In genomic region chr6:146915808-146916207, GRCm38 (mm10) we compare ENCODE assay signal across 33 mouse cellular contexts. TPM values are rescaled to one million over a fixed set of nuclear protein-coding genes. Genes with fewer than 3 reads are reported as not detected.
DNase-seq lines count a peak whose midpoint lies in the region; ATAC-seq and TF ChIP-seq lines count a peak whose summit lies in the region.
"Had no signal": no experiment of that assay in that cellular context is flagged by ENCODE, and none has a peak within 500 bp of the region (broad histone marks: within the 10 kb centered on the region; RNA-seq: fewer than 3 reads in every experiment).

No protein-coding gene starts in this region.

- no peak for ATAC-seq in liver, postnatal 0 days
- ATAC-seq in liver, embryonic 12.5 days = no peak
- ATAC-seq: activated CD4-positive, CD25-positive, alpha-beta regulatory T cell, adult 4 months; CD4-positive, CD25-positive, alpha-beta regulatory T cell, adult 4 months; forebrain, embryonic 13.5 days; forebrain, embryonic 16.5 days; intestine, postnatal 0 days had no signal

- H3K79me2 ChIP-seq in myocyte (ENCODE audit: control insufficient read depth, insufficient read depth) = peaks cover 77% of the 10 kb centered on the region

- H3K9ac ChIP-seq in liver, postnatal 0 days (replicated peaks) = no peak overlapping the region
- H3K9ac ChIP-seq in liver, embryonic 12.5 days = no peak overlapping the region
- H3K9ac ChIP-seq: embryonic facial prominence, embryonic 12.5 days; embryonic facial prominence, embryonic 15.5 days; forebrain, embryonic 13.5 days; heart, embryonic 13.5 days; hindbrain, embryonic 12.5 days; hindbrain, embryonic 15.5 days had no signal

- no peak for TF ChIP-seq POLR2A in myocyte (IDR thresholded peaks at IDR 0.05; ENCODE audit: insufficient read length, low read depth)

- TF ChIP-seq CTCF in gastrocnemius, adult 2 months (IDR thresholded peaks at IDR 0.05) = no peak
- no peak for TF ChIP-seq CTCF in liver, postnatal 0 days (IDR thresholded peaks at IDR 0.05; ENCODE audit: low read depth)

- H3K27ac ChIP-seq in gastrocnemius, adult 2 months = peak overlapping the region; percentile 25; the same call in 1 of the 2 replicates
- peak overlapping the region; percentile 8; the same call in 1 of the 2 replicates for H3K27ac ChIP-seq in liver, postnatal 0 days (ENCODE audit: low read depth)
- no peak overlapping the region for H3K27ac ChIP-seq in liver, embryonic 12.5 days
- H3K27ac ChIP-seq: embryonic facial prominence, embryonic 12.5 days; embryonic facial prominence, embryonic 15.5 days; forebrain, embryonic 13.5 days; heart, embryonic 10.5 days; hindbrain, embryonic 12.5 days; hindbrain, embryonic 15.5 days had no signal

- no peaks in the 10 kb centered on the region for H3K36me3 ChIP-seq in liver, postnatal 0 days (replicated peaks; ENCODE audit: insufficient read depth, low read length)
- no peaks in the 10 kb centered on the region for H3K36me3 ChIP-seq in liver, embryonic 12.5 days
- H3K36me3 ChIP-seq in myocyte (ENCODE audit: control insufficient read depth, insufficient read depth) = no peaks in the 10 kb centered on the region
- H3K36me3 ChIP-seq: embryonic facial prominence, embryonic 12.5 days; embryonic facial prominence, embryonic 15.5 days; heart, embryonic 10.5 days; hindbrain, embryonic 12.5 days; hindbrain, embryonic 15.5 days had no signal

- DNase-seq in gastrocnemius, adult 2 months = no peak
- no peak for DNase-seq in gastrocnemius, adult 18-20 months (ENCODE audit: low spot score)
- DNase-seq in liver, postnatal 0 days = no peak
- DNase-seq in Muller cell, postnatal 12 days (ENCODE audit: inconsistent ontology term) = peak; percentile 32
- DNase-seq in layer of hippocampus, postnatal 36 days = no peak
- no peak for DNase-seq in kidney, adult 18-20 months
- DNase-seq: adrenal gland, adult 8-10 months; adrenal gland, postnatal 25 days; B cell, adult 2 months; cerebellum, adult 18-20 months; cerebellum, adult 9-10 months; cerebellum, postnatal 14 days; gastrocnemius, postnatal 10 days; gastrocnemius, postnatal 36 days; heart, postnatal 14 days had no signal

- peaks cover 27% of the 10 kb centered on the region for H3K4me1 ChIP-seq in liver, postnatal 0 days (ENCODE audit: insufficient read depth)
- peaks cover 34% of the 10 kb centered on the region for H3K4me1 ChIP-seq in liver, embryonic 12.5 days

- H3K4me2 ChIP-seq in liver, postnatal 0 days (ENCODE audit: low read depth, low read length) = no peak overlapping the region
- H3K4me2 ChIP-seq in liver, embryonic 12.5 days = no peak overlapping the region
- peak overlapping the region; percentile 28 for H3K4me2 ChIP-seq in myocyte (ENCODE audit: low read depth)
- H3K4me2 ChIP-seq: embryonic facial prominence, embryonic 12.5 days; embryonic facial prominence, embryonic 15.5 days; forebrain, embryonic 13.5 days; heart, embryonic 13.5 days; hindbrain, embryonic 12.5 days; hindbrain, embryonic 15.5 days had no signal

- H3K9me3 ChIP-seq in liver, postnatal 0 days (ENCODE audit: low read length) = no peaks in the 10 kb centered on the region
- no peaks in the 10 kb centered on the region for H3K9me3 ChIP-seq in liver, embryonic 12.5 days (replicated peaks)
- H3K9me3 ChIP-seq: embryonic facial prominence, embryonic 12.5 days; embryonic facial prominence, embryonic 15.5 days; forebrain, embryonic 13.5 days; heart, embryonic 10.5 days; heart, embryonic 13.5 days; hindbrain, embryonic 12.5 days; hindbrain, embryonic 15.5 days had no signal

- no peak overlapping the region for H3ac ChIP-seq in myocyte (ENCODE audit: control insufficient read depth, insufficient read length)

- WGBS in liver, postnatal 0 days (ENCODE audit: insufficient replicate concordance) = 87% methylated on average over 1 of the region's 1 CpGs
- WGBS in liver, embryonic 12.5 days (ENCODE audit: insufficient replicate concordance) = 88% methylated on average over 1 of the region's 1 CpGs

- no peaks in the 10 kb centered on the region for H3K27me3 ChIP-seq in liver, postnatal 0 days (ENCODE audit: insufficient read depth, low read length)
- no peaks in the 10 kb centered on the region for H3K27me3 ChIP-seq in liver, embryonic 12.5 days (replicated peaks)
- no peaks in the 10 kb centered on the region for H3K27me3 ChIP-seq in myocyte (ENCODE audit: control insufficient read depth, insufficient read depth, insufficient read length)
- H3K27me3 ChIP-seq: embryonic facial prominence, embryonic 12.5 days; embryonic facial prominence, embryonic 15.5 days; forebrain, embryonic 13.5 days; heart, embryonic 13.5 days; hindbrain, embryonic 12.5 days; hindbrain, embryonic 15.5 days had no signal

- intact Hi-C loops in gastrocnemius, adult 2 months (cut with DNase I) = no loop called here

- TF ChIP-seq EP300 in liver, postnatal 0 days (IDR thresholded peaks at IDR 0.05; ENCODE audit: low read depth) = no peak

- no peak overlapping the region for H3K4me3 ChIP-seq in gastrocnemius, adult 2 months
- no peak overlapping the region for H3K4me3 ChIP-seq in liver, postnatal 0 days (ENCODE audit: low read depth, low read length)
- no peak overlapping the region for H3K4me3 ChIP-seq in liver, embryonic 12.5 days
- H3K4me3 ChIP-seq in myocyte = no peak overlapping the region
- H3K4me3 ChIP-seq: embryonic facial prominence, embryonic 12.5 days; embryonic facial prominence, embryonic 15.5 days; erythroblast, embryonic 14.5 days; forebrain, embryonic 13.5 days; heart, embryonic 10.5 days; heart, embryonic 13.5 days; hindbrain, embryonic 12.5 days; hindbrain, embryonic 15.5 days had no signal

TF ChIP-seq in myocyte, 11 proteins besides CTCF, POLR2A, EP300 and RAD21:
- TF ChIP-seq CEBPB (IDR thresholded peaks at IDR 0.05; ENCODE audit: insufficient read depth, poor library complexity, severe bottlenecking) (peak; percentile 63), USF1 (IDR thresholded peaks at IDR 0.05; ENCODE audit: low read depth) (no peak)

RNA-seq across cellular contexts. Expression of gene Ppfibp1, which starts 27.5 kb away (rescaled TPM):
- total RNA-seq in gastrocnemius, adult 2 months (2021) = 10 to 100 TPM; 40.3 to 44.8 TPM
- total RNA-seq in gastrocnemius, adult 18-20 months (2021) = 10 to 100 TPM; 54.4 to 65.7 TPM
- 8.9 and 11.3 TPM in 2 replicates for polyA plus RNA-seq in liver, postnatal 0 days (2015; fragmentation: Nextera tagmentation; extraction: Ambion mirVana)
- polyA plus RNA-seq in liver, embryonic 12.5 days (2016; fragmentation: Nextera tagmentation; extraction: Ambion mirVana) = 16.5 and 17.5 TPM in 2 replicates
- polyA plus RNA-seq in myocyte (2012; fragmentation: generic; extraction: Trizol) = 79.3 TPM
- 10 to 100 TPM; 41.2 to 44.2 TPM for total RNA-seq in layer of hippocampus, postnatal 36 days (2021)
- polyA plus RNA-seq: erythroblast, embryonic 14.5 days had no signal

RNA-seq across cellular contexts. Expression of gene 1700034J05Rik, which starts 38.4 kb away (rescaled TPM):
- total RNA-seq in gastrocnemius, adult 2 months (2021) = not detected
- total RNA-seq in gastrocnemius, adult 18-20 months (2021) = not detected
- 0.05 TPM in 1 of 2 replicates, not detected in the other for polyA plus RNA-seq in liver, postnatal 0 days (2015; fragmentation: Nextera tagmentation; extraction: Ambion mirVana)
- polyA plus RNA-seq in liver, embryonic 12.5 days (2016; fragmentation: Nextera tagmentation; extraction: Ambion mirVana) = 0.06 and 0.11 TPM in 2 replicates
- 0.02 TPM for polyA plus RNA-seq in myocyte (2012; fragmentation: generic; extraction: Trizol)
- not detected for total RNA-seq in layer of hippocampus, postnatal 36 days (2021)
- total RNA-seq: adrenal gland, adult 8-10 months; adrenal gland, postnatal 25 days; gastrocnemius, postnatal 10 days; gastrocnemius, postnatal 36 days; granulocyte monocyte progenitor cell, adult 5-6 weeks; heart, postnatal 14 days; hematopoietic stem cell, adult 5-6 weeks; MEL had no signal
- polyA plus RNA-seq: activated CD4-positive, CD25-positive, alpha-beta regulatory T cell, adult 4 months; CD4-positive, CD25-positive, alpha-beta regulatory T cell, adult 4 months; erythroblast, embryonic 14.5 days; forebrain, embryonic 16.5 days; frontal cortex, adult 2 months; intestine, postnatal 0 days had no signal
